Comparison of ENCODE assay signal across 17 mouse cellular contexts in genomic region chr16:85147440-85147839, GRCm38 (mm10). TPM values are rescaled to one million over a fixed set of nuclear protein-coding genes. Genes with fewer than 3 reads are reported as not detected.
DNase-seq lines count a peak whose midpoint lies in the region; ATAC-seq and TF ChIP-seq lines count a peak whose summit lies in the region.
"Had no signal": no experiment of that assay in that cellular context is flagged by ENCODE, and none has a peak within 500 bp of the region (broad histone marks: within the 10 kb centered on the region; RNA-seq: fewer than 3 reads in every experiment).

No protein-coding gene starts in this region.

- no peak for TF ChIP-seq CTCF in layer of hippocampus, adult 2 months (conservative IDR thresholded peaks at IDR 0.05)

- WGBS in forebrain, embryonic 11.5 days = 89% methylated on average over 4 of the region's 4 CpGs
- 94% methylated on average over 4 of the region's 4 CpGs for WGBS in forebrain, embryonic 15.5 days
- 42% methylated on average over 4 of the region's 4 CpGs for WGBS in heart, embryonic 16.5 days
- WGBS in macrophage (ENCODE audit: missing documents) = 73% methylated on average over 4 of the region's 4 CpGs

- H3K4me1 ChIP-seq in forebrain, embryonic 11.5 days (replicated peaks; ENCODE audit: control insufficient read depth, insufficient read depth, low read length) = peaks cover 8% of the 10 kb centered on the region; the same call in 1 of the 2 replicates
- peaks cover 38% of the 10 kb centered on the region for H3K4me1 ChIP-seq in forebrain, embryonic 15.5 days
- peaks cover 49% of the 10 kb centered on the region for H3K4me1 ChIP-seq in heart, embryonic 16.5 days (ENCODE audit: control insufficient read depth, insufficient read depth, low read length)

- H3K36me3 ChIP-seq in forebrain, embryonic 11.5 days (ENCODE audit: control insufficient read depth, insufficient read depth, low read length) = no peaks in the 10 kb centered on the region
- H3K36me3 ChIP-seq in forebrain, embryonic 15.5 days = no peaks in the 10 kb centered on the region
- H3K36me3 ChIP-seq in heart, embryonic 16.5 days (ENCODE audit: control insufficient read depth, insufficient read depth) = no peaks in the 10 kb centered on the region
- no peaks in the 10 kb centered on the region for H3K36me3 ChIP-seq in macrophage (ENCODE audit: inconsistent target)
- H3K36me3 ChIP-seq: midbrain, embryonic 15.5 days had no signal

- peaks cover 94% of the 10 kb centered on the region for H3K79me2 ChIP-seq in macrophage (ENCODE audit: inconsistent target)

- H3K9ac ChIP-seq in forebrain, embryonic 11.5 days (ENCODE audit: low read length) = no peak overlapping the region
- no peak overlapping the region for H3K9ac ChIP-seq in forebrain, embryonic 15.5 days (replicated peaks)
- no peak overlapping the region for H3K9ac ChIP-seq in heart, embryonic 16.5 days (ENCODE audit: low read length)
- H3K9ac ChIP-seq: embryonic facial prominence, embryonic 13.5 days; midbrain, embryonic 15.5 days had no signal

- no peak overlapping the region for H3K27ac ChIP-seq in forebrain, embryonic 11.5 days (ENCODE audit: low read depth, low read length)
- H3K27ac ChIP-seq in forebrain, embryonic 15.5 days (replicated peaks) = no peak overlapping the region
- H3K27ac ChIP-seq in heart, embryonic 16.5 days (ENCODE audit: low read length) = peak overlapping the region; percentile 69
- peak overlapping the region; percentile 72 for H3K27ac ChIP-seq in layer of hippocampus, adult 2 months
- 0 out of 2 replicates have a peak overlapping the region, but pooled peaks have one; percentile 58 for H3K27ac ChIP-seq in macrophage
- H3K27ac ChIP-seq: embryonic facial prominence, embryonic 13.5 days; forebrain, embryonic 10.5 days; limb, embryonic 10.5 days; midbrain, embryonic 15.5 days had no signal

- no peaks in the 10 kb centered on the region for H3K27me3 ChIP-seq in forebrain, embryonic 11.5 days (ENCODE audit: control insufficient read depth, insufficient read depth, low read length)
- H3K27me3 ChIP-seq in forebrain, embryonic 15.5 days = no peaks in the 10 kb centered on the region
- H3K27me3 ChIP-seq in heart, embryonic 16.5 days (ENCODE audit: control insufficient read depth, insufficient read depth, low read length) = no peaks in the 10 kb centered on the region
- H3K27me3 ChIP-seq: embryonic facial prominence, embryonic 13.5 days; midbrain, embryonic 15.5 days had no signal

- peak; percentile 23 for DNase-seq in forebrain, embryonic 11.5 days (ENCODE audit: low spot score)
- DNase-seq in heart, adult 18-20 months = no peak
- no peak for DNase-seq in layer of hippocampus, adult 2 months (ENCODE audit: low spot score in 2 of 2)
- no peak for DNase-seq in layer of hippocampus, postnatal 10 days (ENCODE audit: low spot score in 2 of 2)
- DNase-seq: cerebellum, adult 9-10 months; gastrocnemius, postnatal 25 days; lung, adult 2 months; right cerebral cortex, adult 18-20 months; thymus, postnatal 36 days had no signal

- H3K4me3 ChIP-seq in forebrain, embryonic 11.5 days (ENCODE audit: low read depth, low read length) = no peak overlapping the region
- no peak overlapping the region for H3K4me3 ChIP-seq in forebrain, embryonic 15.5 days
- H3K4me3 ChIP-seq in heart, embryonic 16.5 days (ENCODE audit: low read length) = no peak overlapping the region
- H3K4me3 ChIP-seq in layer of hippocampus, adult 2 months = no peak overlapping the region
- no peak overlapping the region for H3K4me3 ChIP-seq in macrophage (ENCODE audit: inconsistent target)
- H3K4me3 ChIP-seq: embryonic facial prominence, embryonic 13.5 days; forebrain, embryonic 10.5 days; limb, embryonic 10.5 days; midbrain, embryonic 15.5 days had no signal

- ATAC-seq in forebrain, embryonic 11.5 days (replicated peaks; ENCODE audit: low FRiP score) = no peak
- ATAC-seq in forebrain, embryonic 15.5 days (replicated peaks) = no peak
- ATAC-seq in heart, embryonic 16.5 days (replicated peaks; ENCODE audit: extremely low read depth, insufficient read depth, low FRiP score) = no peak
- ATAC-seq: midbrain, embryonic 15.5 days had no signal

- H3K9me3 ChIP-seq in forebrain, embryonic 11.5 days (ENCODE audit: control insufficient read depth, low read length) = no peaks in the 10 kb centered on the region
- no peaks in the 10 kb centered on the region for H3K9me3 ChIP-seq in forebrain, embryonic 15.5 days
- no peaks in the 10 kb centered on the region for H3K9me3 ChIP-seq in heart, embryonic 16.5 days (replicated peaks; ENCODE audit: control insufficient read depth, low read length)
- H3K9me3 ChIP-seq: embryonic facial prominence, embryonic 13.5 days; forebrain, embryonic 10.5 days; limb, embryonic 10.5 days; midbrain, embryonic 15.5 days had no signal

- H3K4me2 ChIP-seq in forebrain, embryonic 11.5 days (ENCODE audit: low read depth, low read length, severe bottlenecking) = no peak overlapping the region
- no peak overlapping the region for H3K4me2 ChIP-seq in forebrain, embryonic 15.5 days (replicated peaks)
- no peak overlapping the region for H3K4me2 ChIP-seq in heart, embryonic 16.5 days (ENCODE audit: low read depth, low read length)
- H3K4me2 ChIP-seq: embryonic facial prominence, embryonic 13.5 days; liver, embryonic 11.5 days; midbrain, embryonic 15.5 days had no signal

RNA-seq across cellular contexts. Expression of gene App, which starts 26.1 kb away (rescaled TPM):
- polyA plus RNA-seq in forebrain, embryonic 11.5 days (2014; fragmentation: Nextera tagmentation; extraction: Ambion mirVana) = 133 and 134 TPM in 2 replicates
- 260 and 266 TPM in 2 replicates for polyA plus RNA-seq in forebrain, embryonic 15.5 days (2015; fragmentation: Nextera tagmentation; extraction: Ambion mirVana)
- polyA plus RNA-seq in heart, embryonic 16.5 days (2015; fragmentation: Nextera tagmentation; extraction: Ambion mirVana) = 175 and 187 TPM in 2 replicates
- 100 to 1,000 TPM; 132 to 140 TPM for total RNA-seq in heart, adult 18-20 months (2021)
- 1,000 to 10,000 TPM; 1,175 to 1,228 TPM for total RNA-seq in layer of hippocampus, adult 2 months (2021)
- 1,000 to 10,000 TPM; 1,081 to 1,149 TPM for total RNA-seq in layer of hippocampus, postnatal 10 days (2021)
- total RNA-seq in macrophage (2018; cell fraction: chromatin; rRNA removed) = 1,000 to 10,000 TPM in 1 of 26 experiments, 100 to 1,000 TPM in 25; 132 to 1,211 (median 191) TPM
- 100 to 1,000 TPM; 297 to 558 (median 409) TPM for total RNA-seq in macrophage (2018; cell fraction: cytosol; rRNA removed)
- 100 to 1,000 TPM; 477 to 981 (median 771) TPM for total RNA-seq in macrophage (2018; cell fraction: nucleus; rRNA removed)
- 391 to 669 TPM (median 546 TPM) in 3 replicates for polyA plus RNA-seq in macrophage (2018)

Comparison
In these comparisons a context has a peak if more than half of its experiments do, and no peak if none do; other contexts are left out.
1. H3K27ac ChIP-seq: peak in heart, embryonic 16.5 days (single experiment), layer of hippocampus, adult 2 months (single experiment) and macrophage (single experiment); none in forebrain, embryonic 11.5 days (single experiment) and forebrain, embryonic 15.5 days (single experiment).